Mouse (Mus musculus): ENCODE measurements around the gene Hyls1.

DNA sequence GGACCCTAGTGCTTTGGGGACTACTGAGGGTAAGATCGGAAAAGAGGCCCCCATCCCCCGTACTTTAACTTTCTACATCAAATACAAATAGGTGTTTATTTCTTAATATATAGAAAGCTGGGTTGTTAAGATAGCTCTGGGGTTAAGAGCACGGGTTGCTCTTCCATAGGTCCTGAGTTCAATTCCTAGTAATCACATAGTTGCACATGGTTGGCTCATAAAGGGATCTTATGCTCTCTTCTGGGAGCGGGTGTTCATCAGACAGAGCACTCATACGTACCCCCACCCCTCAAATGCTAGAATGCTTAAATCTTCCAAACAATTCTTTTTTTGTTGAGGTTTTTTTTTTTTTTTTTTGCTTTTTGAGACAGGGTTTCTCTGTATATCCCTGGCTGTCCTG, 465 bp upstream of the Hyls1 start:
- TF ChIP-seq POLR2A (IDR thresholded peaks at IDR 0.05; ENCODE audit: control insufficient read depth, low read depth, low read length) (no peak), CTCF (IDR thresholded peaks at IDR 0.05; ENCODE audit: control insufficient read depth, insufficient read depth, insufficient replicate concordance, low read depth, low read length) (no peak)

All from testis, adult 2 months (tissue).